Mouse (Mus musculus): ENCODE measurements around the gene Csde1. TPM values are rescaled to one million over a fixed set of nuclear protein-coding genes. Genes with fewer than 3 reads are reported as not detected.
A peak's percentile ranks its signal among the peaks of the same experiment; 100 is the strongest.

Gene Csde1
- polyA plus RNA-seq, 1 experiment from 2014 or later, result 254 TPM

DNA sequence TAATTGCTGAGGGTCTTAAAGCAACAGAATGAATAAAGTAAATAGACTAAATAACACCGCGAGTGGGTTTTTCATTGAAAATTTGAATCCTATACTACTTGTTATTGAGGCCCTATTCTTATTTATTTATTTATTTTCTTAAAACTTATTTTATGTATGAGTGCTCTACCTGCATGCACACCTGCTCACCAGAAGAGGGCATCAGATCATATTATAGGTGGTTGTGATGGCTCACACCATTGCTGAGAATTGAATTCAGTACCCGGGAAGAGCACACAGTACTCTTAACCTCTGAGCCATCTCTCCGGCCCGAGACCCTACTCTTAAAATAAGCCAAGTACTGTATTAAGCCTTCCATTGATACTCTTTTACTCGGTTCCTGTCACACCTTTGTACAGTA is 79.4 kb downstream of the Csde1 start:
- no peak overlapping the region for H3K4me2 ChIP-seq
- H3K4me3 ChIP-seq (ENCODE audit: low read depth, low read length), result no peak overlapping the region
- no peak overlapping the region for H3K27ac ChIP-seq (ENCODE audit: low read depth, low read length)
- DNase-seq (ENCODE audit: low spot score), result no peak
- H3K9me3 ChIP-seq (ENCODE audit: control insufficient read depth, low read length), result no peaks in the 10 kb centered on the region
- no peak for ATAC-seq (replicated peaks; ENCODE audit: low FRiP score)
- H3K4me1 ChIP-seq (replicated peaks; ENCODE audit: control insufficient read depth, insufficient read depth, low read length), result no peaks in the 10 kb centered on the region; the same call in 1 of the 2 replicates
- H3K36me3 ChIP-seq (ENCODE audit: control insufficient read depth, insufficient read depth, low read length), result no peaks in the 10 kb centered on the region
- no peak overlapping the region for H3K9ac ChIP-seq (ENCODE audit: low read depth, low read length)
- 74% methylated on average over 6 of the region's 6 CpGs for WGBS
- H3K27me3 ChIP-seq (replicated peaks; ENCODE audit: control insufficient read depth, insufficient read depth, low read length), result no peaks in the 10 kb centered on the region

DNA sequence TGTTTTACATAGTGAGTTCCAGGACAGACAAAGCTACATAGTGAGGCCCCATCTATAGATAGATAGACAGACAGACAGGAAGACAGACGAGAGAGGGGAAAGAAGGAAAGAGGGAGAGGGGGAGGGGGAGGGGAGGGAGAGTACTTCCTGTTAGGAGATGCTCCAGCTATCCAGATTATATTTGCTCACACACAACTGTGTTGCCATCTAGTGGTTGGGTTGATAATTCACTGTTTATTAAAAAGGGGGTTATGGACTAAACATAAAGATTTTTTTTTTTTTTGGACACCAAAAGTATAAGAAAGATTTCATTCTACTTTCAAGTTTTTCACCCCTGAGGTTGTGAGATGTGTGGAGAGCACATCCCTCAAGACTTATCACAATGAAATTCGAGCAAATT is 80.5 kb downstream of the Csde1 start:
- H3K27me3 ChIP-seq (replicated peaks; ENCODE audit: control insufficient read depth, insufficient read depth, low read length), result no peaks in the 10 kb centered on the region
- H3K27ac ChIP-seq (ENCODE audit: low read depth, low read length), result no peak overlapping the region
- no peak overlapping the region for H3K4me2 ChIP-seq
- no peak for ATAC-seq (replicated peaks; ENCODE audit: low FRiP score)
- H3K9ac ChIP-seq (ENCODE audit: low read depth, low read length), result no peak overlapping the region
- H3K4me3 ChIP-seq (ENCODE audit: low read depth, low read length), result no peak overlapping the region
- no peaks in the 10 kb centered on the region; the same call in 1 of the 2 replicates for H3K4me1 ChIP-seq (replicated peaks; ENCODE audit: control insufficient read depth, insufficient read depth, low read length)
- H3K36me3 ChIP-seq (ENCODE audit: control insufficient read depth, insufficient read depth, low read length), result no peaks in the 10 kb centered on the region
- no peak for DNase-seq (ENCODE audit: low spot score)
- WGBS, result 42% methylated on average over 2 of the region's 2 CpGs
- no peaks in the 10 kb centered on the region for H3K9me3 ChIP-seq (ENCODE audit: control insufficient read depth, low read length)

DNA sequence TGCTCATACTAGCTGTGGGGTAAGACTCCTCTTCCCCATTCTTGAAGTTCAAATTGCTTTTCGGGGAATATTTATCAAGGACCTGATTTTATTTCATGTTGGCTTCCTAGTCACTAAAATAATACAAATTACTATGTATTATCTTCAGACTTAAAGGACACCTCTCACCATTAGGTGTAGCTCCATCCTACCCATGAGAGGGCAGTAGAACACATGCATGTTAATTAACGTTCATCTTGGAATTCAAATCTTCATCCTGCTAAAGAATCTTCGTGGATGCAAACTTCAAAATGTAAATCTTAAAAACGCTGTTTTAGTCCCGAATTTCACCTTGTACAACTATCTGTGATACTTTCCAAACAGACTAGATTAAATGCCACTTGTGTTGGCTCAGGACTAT is 81.0 kb downstream of the Csde1 start:
- no peak overlapping the region for H3K4me2 ChIP-seq
- no peak for ATAC-seq (replicated peaks; ENCODE audit: low FRiP score)
- no peaks in the 10 kb centered on the region for H3K9me3 ChIP-seq (ENCODE audit: control insufficient read depth, low read length)
- no peaks in the 10 kb centered on the region for H3K36me3 ChIP-seq (ENCODE audit: control insufficient read depth, insufficient read depth, low read length)
- H3K9ac ChIP-seq (ENCODE audit: low read depth, low read length), result no peak overlapping the region
- H3K4me3 ChIP-seq (ENCODE audit: low read depth, low read length), result no peak overlapping the region
- 60% methylated on average over 5 of the region's 5 CpGs for WGBS
- no peak overlapping the region for H3K27ac ChIP-seq (ENCODE audit: low read depth, low read length)
- H3K4me1 ChIP-seq (replicated peaks; ENCODE audit: control insufficient read depth, insufficient read depth, low read length), result no peaks in the 10 kb centered on the region; the same call in 1 of the 2 replicates
- H3K27me3 ChIP-seq (replicated peaks; ENCODE audit: control insufficient read depth, insufficient read depth, low read length), result no peaks in the 10 kb centered on the region
- DNase-seq (ENCODE audit: low spot score), result no peak

DNA sequence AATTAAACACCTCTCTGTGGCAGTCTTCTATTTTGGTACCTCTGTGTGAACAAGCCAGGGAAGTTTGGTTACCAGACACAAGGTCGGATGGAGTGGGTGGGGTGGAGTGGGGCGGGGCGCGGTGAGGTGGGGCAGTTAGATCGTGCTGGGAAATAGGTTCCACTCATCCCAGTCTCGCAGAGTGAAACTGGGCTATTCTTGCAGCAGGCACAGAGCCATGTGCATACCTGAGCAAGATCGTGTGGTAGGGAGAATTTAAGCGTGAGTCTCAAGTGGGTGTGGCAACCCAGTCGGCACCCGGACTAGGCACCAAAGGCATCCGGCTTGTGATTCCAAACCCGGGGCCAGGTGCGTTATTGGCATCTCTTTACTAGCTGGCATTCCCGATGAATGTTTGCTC is 81.7 kb downstream of the Csde1 start:
- DNase-seq (ENCODE audit: low spot score), result peak; percentile 41
- under 1% methylated on average over 14 of the region's 14 CpGs for WGBS
- Histone ChIP-seq H3K9ac (ENCODE audit: low read depth, low read length) (peak overlapping the region; percentile 86), H3K36me3 (ENCODE audit: control insufficient read depth, insufficient read depth, low read length) (no peaks in the 10 kb centered on the region), H3K9me3 (ENCODE audit: control insufficient read depth, low read length) (no peaks in the 10 kb centered on the region), H3K27ac (ENCODE audit: low read depth, low read length) (peak overlapping the region; percentile 8; the same call in 1 of the 2 replicates), H3K4me3 (ENCODE audit: low read depth, low read length) (peak overlapping the region; percentile 80), H3K27me3 (replicated peaks; ENCODE audit: control insufficient read depth, insufficient read depth, low read length) (no peaks in the 10 kb centered on the region), H3K4me2 (peak overlapping the region; percentile 99), H3K4me1 (replicated peaks; ENCODE audit: control insufficient read depth, insufficient read depth, low read length) (no peaks in the 10 kb centered on the region; the same call in 1 of the 2 replicates)
- peak; percentile 30 for ATAC-seq (replicated peaks; ENCODE audit: low FRiP score)

DNA sequence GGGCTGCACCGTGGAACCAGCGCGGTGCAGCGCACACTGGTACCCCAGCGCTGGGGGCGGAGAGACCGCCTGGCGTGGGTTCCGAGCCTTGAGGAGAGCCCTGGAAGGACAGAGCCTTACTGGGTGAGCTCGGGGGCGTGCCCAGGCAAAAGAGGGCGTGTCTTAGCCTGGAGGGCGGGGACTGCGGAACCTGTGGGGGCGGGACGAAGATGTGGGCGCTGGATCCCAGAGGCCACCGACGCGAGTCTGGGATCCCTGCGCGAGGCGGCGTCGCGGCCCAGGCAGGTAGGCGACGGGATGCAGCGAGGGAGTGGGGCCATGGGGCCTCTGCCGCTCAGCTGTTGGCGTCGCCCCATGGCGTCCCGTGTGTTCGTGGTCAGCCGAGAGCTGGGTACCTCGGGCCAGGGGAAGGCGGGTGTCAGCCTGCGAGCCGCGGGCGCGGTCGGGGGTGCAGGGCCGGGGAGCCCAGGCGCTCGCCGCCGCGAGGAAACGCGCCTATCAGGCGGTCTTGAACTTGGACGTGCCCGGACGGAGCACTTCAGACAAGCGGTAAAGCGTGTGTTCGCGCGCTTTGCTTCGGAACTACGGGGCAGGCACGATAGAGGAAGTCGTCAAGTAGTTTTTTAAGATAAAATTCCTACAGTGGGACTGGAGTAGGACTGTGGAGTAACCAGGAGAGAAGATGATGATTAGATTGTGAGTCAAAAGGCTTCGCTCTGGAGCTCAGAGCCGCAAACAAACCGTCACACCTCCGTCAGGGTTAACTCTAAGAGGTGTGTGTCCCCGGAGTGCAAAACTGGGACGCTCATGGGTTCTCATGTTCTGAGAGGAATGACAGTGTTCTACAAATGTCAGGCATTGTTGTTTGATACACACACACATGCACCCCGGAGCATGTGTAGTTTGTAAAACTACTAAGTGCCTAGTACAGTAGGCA is 82.5 kb downstream of the Csde1 start, which contains the start of gene Dennd2c:
Gene Dennd2c (plus strand): TSS at position 151 of the 937 bp plus-strand sequence.
- WGBS, result under 1% methylated on average over 72 of the region's 72 CpGs
- DNase-seq (ENCODE audit: low spot score), result peak; percentile 95
- Histone ChIP-seq H3K4me3 (ENCODE audit: low read depth, low read length) (peak within 1 kb of the TSS; percentile 80), H3K27ac (ENCODE audit: low read depth, low read length) (peak within 1 kb of the TSS; percentile 63), H3K27me3 (replicated peaks; ENCODE audit: control insufficient read depth, insufficient read depth, low read length) (no peaks in the 10 kb centered on the region), H3K4me1 (replicated peaks; ENCODE audit: control insufficient read depth, insufficient read depth, low read length) (peaks cover 2% of the 10 kb centered on the region; the same call in 1 of the 2 replicates), H3K9ac (ENCODE audit: low read depth, low read length) (peak within 1 kb of the TSS; percentile 86), H3K4me2 (peak within 1 kb of the TSS; percentile 99), H3K36me3 (ENCODE audit: control insufficient read depth, insufficient read depth, low read length) (no peaks in the 10 kb centered on the region), H3K9me3 (ENCODE audit: control insufficient read depth, low read length) (no peaks in the 10 kb centered on the region)
- ATAC-seq (replicated peaks; ENCODE audit: low FRiP score), result peak; percentile 97

Other genes starting within 250 kb of the Csde1 start
- 0.11 TPM in 1 of 2 replicates, not detected in the other for gene Tshb, start 237.7 kb upstream of the Csde1 start, polyA plus RNA-seq (2014; fragmentation: Nextera tagmentation; extraction: Ambion mirVana)
- gene Sycp1, start 84.3 kb upstream of the Csde1 start, polyA plus RNA-seq (2014; fragmentation: Nextera tagmentation; extraction: Ambion mirVana), result 0.12 and 0.19 TPM in 2 replicates
- gene Nr1h5, start 56.3 kb upstream of the Csde1 start, polyA plus RNA-seq (2014; fragmentation: Nextera tagmentation; extraction: Ambion mirVana), result 18.3 and 21.9 TPM in 2 replicates
- gene Sike1, start 24.7 kb upstream of the Csde1 start, polyA plus RNA-seq (2014; fragmentation: Nextera tagmentation; extraction: Ambion mirVana), result 40.5 and 42.9 TPM in 2 replicates
- 102 and 112 TPM in 2 replicates for gene Nras, start 37.9 kb downstream of the Csde1 start, polyA plus RNA-seq (2014; fragmentation: Nextera tagmentation; extraction: Ambion mirVana)
- gene Ampd1, start 53.6 kb downstream of the Csde1 start, polyA plus RNA-seq (2014; fragmentation: Nextera tagmentation; extraction: Ambion mirVana), result 0.40 and 0.53 TPM in 2 replicates
- gene Dennd2c, start 82.2 kb downstream of the Csde1 start, polyA plus RNA-seq (2014; fragmentation: Nextera tagmentation; extraction: Ambion mirVana), result 8.2 and 8.8 TPM in 2 replicates
- gene Bcas2, start 151.2 kb downstream of the Csde1 start, polyA plus RNA-seq (2014; fragmentation: Nextera tagmentation; extraction: Ambion mirVana), result 272 and 278 TPM in 2 replicates